Mouse (Mus musculus) intestine, embryonic 16.5 days (tissue): ENCODE measurements around the gene 9830107B12Rik. TPM values are rescaled to one million over a fixed set of nuclear protein-coding genes. Genes with fewer than 3 reads are reported as not detected.
A peak's percentile ranks its signal among the peaks of the same experiment; 100 is the strongest.
"Not testable (repeated sequence)": the region's sequence is repeated elsewhere in the genome, so short reads cannot be mapped to it uniquely, and the experiment has no call there.

Experiments
- ATAC-seq: fragments of 200-750 bp; cut with Nextera tagmentation; 2 replicates; pipeline ENCODE4 v1.8.0; 2017; ENCODE audit warnings: moderate TSS enrichment, moderate library complexity
- H3K27ac ChIP-seq: fragments of 300-500 bp; sonication (generic); 2 replicates; pipeline ENCODE4 v1.5.1; 2014; ENCODE audit warnings: mild to moderate bottlenecking, low read length
- H3K27me3 ChIP-seq: fragments of 300-500 bp; sonication (generic); replicated peaks from 2 replicates; pipeline ENCODE4 v1.6.1; 2014; ENCODE audit warnings: low read length, control low read depth, mixed read lengths; ENCODE audit not compliant: control insufficient read depth, insufficient read depth
- H3K36me3 ChIP-seq: fragments of 300-500 bp; sonication (generic); 2 replicates; pipeline ENCODE4 v1.6.1; 2014; ENCODE audit warnings: low read length, control low read depth; ENCODE audit not compliant: control insufficient read depth, insufficient read depth
- H3K4me1 ChIP-seq: fragments of 300-500 bp; sonication (generic); 2 replicates; pipeline ENCODE4 v1.6.1; 2014; ENCODE audit warnings: low read length, control low read depth, mixed read lengths; ENCODE audit not compliant: control insufficient read depth, insufficient read depth
- H3K4me2 ChIP-seq: fragments of 300-500 bp; sonication (generic); 2 replicates; pipeline ENCODE4 v1.6.1; 2014; ENCODE audit warnings: low read depth, low read length, control low read depth
- H3K4me3 ChIP-seq: fragments of 300-500 bp; sonication (generic); 2 replicates; pipeline ENCODE4 v1.5.1; 2014; ENCODE audit warnings: mild to moderate bottlenecking, low read length
- H3K9ac ChIP-seq: fragments of 300-500 bp; sonication (generic); 2 replicates; pipeline ENCODE4 v1.6.1; 2014; ENCODE audit warnings: low read depth, low read length
- H3K9me3 ChIP-seq: fragments of 300-500 bp; sonication (generic); 2 replicates; pipeline ENCODE4 v1.6.1; 2016; ENCODE audit warnings: low read length, control low read depth; ENCODE audit not compliant: control insufficient read depth
- WGBS: fragments of 180-500 bp; shearing (Covaris S2); extraction: QIAGEN DNeasy Blood & Tissue Kit; methylation state at CpG from one replicate; pipeline ENCODE4 v1.1.7; 2014; 5-methylcytosine and 5-hydroxymethylcytosine counted together
- polyA plus RNA-seq: library from polyadenylated mRNA; unstranded; fragments of >200 nt; fragmentation: Nextera tagmentation; extraction: Ambion mirVana; gene quantifications from 2 replicates; pipeline ENCODE4 v1.2.1, GENCODE M21; 2015

9830107B12Rik gene
- not detected in 2 replicates for polyA plus RNA-seq

- Histone ChIP-seq H3K36me3 (no peaks in the 10 kb centered on the region), H3K27me3 (no peaks in the 10 kb centered on the region), H3K27ac (no peak within 1 kb of the TSS), H3K9me3 (no peaks in the 10 kb centered on the region), H3K4me3 (no peak within 1 kb of the TSS), H3K4me2 (no peak within 1 kb of the TSS), H3K4me1 (no peaks in the 10 kb centered on the region), H3K9ac (no peak within 1 kb of the TSS)
- WGBS: 85% methylated on average over 3 of the region's 3 CpGs
- no peak for ATAC-seq
These were observed at the start of gene 9830107B12Rik for GRCm38 (mm10) chr17:48146120-48146519. TSS of gene 9830107B12Rik (minus strand) at chr17:48146268.

DNA sequence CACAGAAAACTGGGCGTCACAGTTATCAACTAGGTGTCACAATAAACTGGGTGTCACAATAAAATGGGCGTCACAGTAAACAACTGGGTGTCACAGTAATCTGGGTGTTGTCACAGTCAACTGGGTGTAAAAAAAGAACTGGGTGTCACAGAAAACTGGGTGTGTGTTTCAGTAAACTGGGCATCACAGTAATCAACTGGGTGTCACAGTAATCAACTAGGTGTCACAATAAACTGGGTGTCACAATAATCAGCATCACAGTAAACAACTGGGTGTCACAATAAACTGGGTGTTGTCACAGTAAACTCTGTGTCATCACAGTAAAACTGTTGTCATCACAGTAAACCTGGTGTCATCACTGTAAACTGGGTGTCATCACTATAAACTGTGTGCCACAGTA lies 46.3 kb upstream of the 9830107B12Rik start:
- WGBS: 75% methylated on average over 2 of the region's 2 CpGs
- Histone ChIP-seq H3K9me3 (no peaks in the 10 kb centered on the region), H3K4me1 (no peaks in the 10 kb centered on the region), H3K27ac (no peak overlapping the region), H3K36me3 (no peaks in the 10 kb centered on the region), H3K27me3 (no peaks in the 10 kb centered on the region), H3K4me3 (no peak overlapping the region), H3K4me2 (no peak overlapping the region), H3K9ac (no peak overlapping the region)
- ATAC-seq: no peak

GRCm38 (mm10) chr17:48185252-48185651 lies 39.2 kb upstream of the 9830107B12Rik start:
- Histone ChIP-seq H3K4me2 (no peak overlapping the region), H3K4me3 (no peak overlapping the region), H3K27ac (no peak overlapping the region), H3K36me3 (no peaks in the 10 kb centered on the region), H3K9me3 (no peaks in the 10 kb centered on the region), H3K27me3 (no peaks in the 10 kb centered on the region), H3K4me1 (no peaks in the 10 kb centered on the region), H3K9ac (no peak overlapping the region)
- 45% methylated on average over 5 of the region's 5 CpGs for WGBS
- ATAC-seq: no peak

DNA sequence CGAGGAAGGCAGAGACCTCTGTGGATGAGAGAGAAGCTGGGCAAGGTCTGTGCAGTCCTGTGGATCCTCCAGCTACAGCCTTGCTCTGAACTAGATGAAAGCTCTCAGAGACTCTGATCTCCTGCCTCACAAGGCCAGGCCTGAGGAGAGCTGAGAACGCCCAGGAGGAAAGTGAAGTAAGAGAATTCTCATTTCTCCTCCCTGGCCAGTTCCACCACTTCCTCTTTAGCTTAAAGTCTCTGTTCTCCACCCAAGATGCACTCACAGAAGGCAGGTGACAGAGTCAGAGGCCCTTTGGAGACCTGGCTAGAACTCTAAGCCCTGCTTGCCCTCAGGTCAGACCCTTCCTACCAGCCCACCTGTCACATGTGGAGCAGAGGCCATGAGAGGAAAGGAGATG lies 21.0 kb upstream of the 9830107B12Rik start, which contains the start of gene A530064D06Rik:
Gene A530064D06Rik, minus strand, starts transcription at position 173 of the 400 bp plus-strand sequence.
- H3K9me3 ChIP-seq, H3K27ac ChIP-seq, H3K27me3 ChIP-seq, H3K4me1 ChIP-seq, H3K4me2 ChIP-seq, ATAC-seq, H3K4me3 ChIP-seq, H3K9ac ChIP-seq, H3K36me3 ChIP-seq: not testable (repeated sequence)
- WGBS: 78% methylated on average over 2 of the region's 2 CpGs

DNA sequence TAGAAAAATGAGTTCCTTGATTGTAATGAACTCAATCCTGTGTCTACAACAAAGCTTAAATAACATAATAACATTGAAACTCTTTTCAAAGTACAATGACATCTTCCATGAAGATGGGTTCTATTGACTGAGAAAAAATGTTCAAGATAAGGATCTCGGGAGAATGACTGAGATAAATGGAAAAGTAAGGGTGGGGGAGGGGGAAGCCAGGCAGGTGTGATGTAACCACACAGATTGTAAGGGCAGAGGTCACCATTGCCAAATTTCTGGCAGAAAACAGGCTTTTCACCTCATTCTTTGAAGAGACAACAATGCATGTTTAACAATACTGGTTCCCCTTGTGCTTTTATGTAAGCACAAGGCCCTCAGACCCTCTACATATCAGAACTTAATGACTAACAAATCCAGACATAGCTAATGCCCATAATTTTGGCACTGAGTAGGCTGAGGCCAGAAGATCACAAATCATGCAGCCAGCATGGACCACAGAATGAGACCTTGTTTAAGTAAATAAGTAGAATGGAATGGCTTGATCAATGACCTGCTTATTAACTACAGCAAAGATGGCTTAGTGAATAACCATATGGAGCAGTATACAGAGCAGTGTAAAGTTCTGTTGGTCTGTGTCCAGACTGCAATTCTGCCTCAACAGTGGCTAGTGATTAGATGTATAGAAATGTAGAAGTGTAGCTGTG lies 11.5 kb upstream of the 9830107B12Rik start:
- WGBS: 44% methylated on average over 1 of the region's 1 CpGs

DNA sequence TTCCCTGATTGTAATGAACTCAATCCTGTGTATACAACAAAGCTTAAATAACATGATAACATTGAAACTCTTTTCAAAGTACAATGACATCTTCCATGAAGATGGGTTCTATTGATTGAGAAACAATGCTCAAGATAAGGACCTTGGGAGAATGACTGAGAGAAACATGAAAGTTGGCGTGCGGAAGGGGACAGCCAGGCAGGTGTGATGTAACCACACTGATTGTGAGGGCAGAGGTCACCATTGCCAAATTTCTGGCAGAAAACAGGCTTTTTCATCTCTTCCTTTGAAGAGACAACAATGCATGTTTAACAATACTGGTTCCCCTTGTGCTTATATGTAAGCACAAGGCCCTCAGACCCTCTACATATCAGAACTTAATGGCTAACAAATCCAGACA lies 13.3 kb downstream of the 9830107B12Rik start:
- H3K4me2 ChIP-seq: no peak overlapping the region
- H3K9me3 ChIP-seq: no peaks in the 10 kb centered on the region
- H3K36me3 ChIP-seq: no peaks in the 10 kb centered on the region
- no peak for ATAC-seq
- H3K4me1 ChIP-seq: no peaks in the 10 kb centered on the region
- H3K4me3 ChIP-seq: no peak overlapping the region
- H3K27ac ChIP-seq: no peak overlapping the region
- 88% methylated on average over 2 of the region's 2 CpGs for WGBS
- no peaks in the 10 kb centered on the region for H3K27me3 ChIP-seq
- H3K9ac ChIP-seq: no peak overlapping the region

More for the DNA sequence above, 11.5 kb upstream of the 9830107B12Rik start:
- H3K36me3 ChIP-seq: no peaks in the 10 kb centered on the region
- H3K4me1 ChIP-seq: no peaks in the 10 kb centered on the region
- H3K9ac ChIP-seq: no peak overlapping the region
- H3K4me3 ChIP-seq: no peak overlapping the region
- no peaks in the 10 kb centered on the region for H3K27me3 ChIP-seq
- H3K4me2 ChIP-seq: no peak overlapping the region
- no peak overlapping the region for H3K27ac ChIP-seq
- 0 out of 2 replicates have a peak, but pooled peaks cover 9% of the 10 kb centered on the region for H3K9me3 ChIP-seq
- no peak for ATAC-seq

- Histone ChIP-seq H3K4me1 (no peaks in the 10 kb centered on the region), H3K36me3 (no peaks in the 10 kb centered on the region), H3K4me3 (no peak overlapping the region), H3K9ac (no peak overlapping the region), H3K4me2 (no peak overlapping the region), H3K27me3 (no peaks in the 10 kb centered on the region), H3K27ac (no peak overlapping the region), H3K9me3 (peaks cover 3% of the 10 kb centered on the region; the same call in 1 of the 2 replicates)
- ATAC-seq: no peak
- WGBS: 91% methylated on average over 20 of the region's 20 CpGs
These were observed 25.6 kb downstream of the 9830107B12Rik start for GRCm38 (mm10) chr17:48120456-48120855.

DNA sequence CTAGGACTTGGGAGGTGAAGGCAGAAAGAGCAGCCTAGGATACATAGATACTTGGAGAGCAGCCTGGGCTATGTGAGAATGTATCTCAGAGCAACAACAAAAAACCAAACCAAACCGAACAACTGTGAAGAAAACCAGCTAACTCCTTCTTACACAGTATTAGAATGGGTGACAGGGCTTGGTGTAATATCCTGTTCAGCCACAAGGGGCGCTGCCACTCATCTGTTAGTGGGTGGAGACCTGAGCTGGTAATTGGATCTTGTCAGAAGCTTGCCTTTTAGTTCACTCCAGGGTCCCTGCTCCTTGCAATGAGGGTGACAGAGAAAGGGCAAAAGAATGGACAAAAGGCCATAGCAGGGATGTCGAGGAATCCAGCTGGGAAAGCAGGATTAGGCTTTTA lies 26.4 kb downstream of the 9830107B12Rik start:
- H3K9ac ChIP-seq: no peak overlapping the region

GRCm38 (mm10) chr17:48118570-48118969 lies 27.5 kb downstream of the 9830107B12Rik start:
- H3K9me3 ChIP-seq: peaks cover 5% of the 10 kb centered on the region; the same call in 1 of the 2 replicates
- no peaks in the 10 kb centered on the region for H3K4me1 ChIP-seq
- ATAC-seq: no peak
- H3K36me3 ChIP-seq: no peaks in the 10 kb centered on the region
- H3K4me2 ChIP-seq: no peak overlapping the region
- H3K4me3 ChIP-seq: no peak overlapping the region
- H3K27ac ChIP-seq: no peak overlapping the region
- 79% methylated on average over 1 of the region's 1 CpGs for WGBS
- no peaks in the 10 kb centered on the region for H3K27me3 ChIP-seq
- H3K9ac ChIP-seq: no peak overlapping the region

More for the DNA sequence above, 26.4 kb downstream of the 9830107B12Rik start:
- Histone ChIP-seq H3K36me3 (no peaks in the 10 kb centered on the region), H3K27ac (no peak overlapping the region), H3K4me1 (no peaks in the 10 kb centered on the region), H3K27me3 (no peaks in the 10 kb centered on the region), H3K9me3 (peaks cover 3% of the 10 kb centered on the region; the same call in 1 of the 2 replicates), H3K4me2 (no peak overlapping the region), H3K4me3 (no peak overlapping the region)
- peak; percentile 52; the same call in 1 of the 2 replicates for ATAC-seq
- WGBS: 23% methylated on average over 3 of the region's 3 CpGs
